In genomic region chr6:148392147-148392546, GRCm38 (mm10) we compare ENCODE assay signal across 11 mouse cellular contexts. TPM values are rescaled to one million over a fixed set of nuclear protein-coding genes. Genes with fewer than 3 reads are reported as not detected.
DNase-seq lines count a peak whose midpoint lies in the region; ATAC-seq and TF ChIP-seq lines count a peak whose summit lies in the region.
"Had no signal": no experiment of that assay in that cellular context is flagged by ENCODE, and none has a peak within 500 bp of the region (broad histone marks: within the 10 kb centered on the region; RNA-seq: fewer than 3 reads in every experiment).

No protein-coding gene starts in this region.

- no peak for DNase-seq in heart, adult 9 months (ENCODE audit: low spot score in 2 of 2)
- DNase-seq in spleen, adult 2 months (ENCODE audit: low read depth in 1 of 2, low spot score in 2 of 2): no peak
- no peak for DNase-seq in spleen, postnatal 14 days (ENCODE audit: low spot score in 2 of 2)
- no peak for DNase-seq in MN1 (ENCODE audit: low spot score)
- DNase-seq in spleen, postnatal 36 days (ENCODE audit: low spot score in 2 of 2): no peak
- no peak for DNase-seq in left cerebral cortex, postnatal 4 days
- DNase-seq: kidney, postnatal 14 days; spleen, adult 18-20 months had no signal

- intact Hi-C loops in left cerebral cortex, postnatal 4 days (cut with DNase I): no loop called here

- no peaks in the 10 kb centered on the region for H3K36me3 ChIP-seq in heart, embryonic 14.5 days (ENCODE audit: control insufficient read depth, insufficient read depth, low read length)
- no peaks in the 10 kb centered on the region for H3K36me3 ChIP-seq in spleen, adult 2 months (ENCODE audit: control insufficient read depth, insufficient read depth, low read length)
- no peaks in the 10 kb centered on the region for H3K36me3 ChIP-seq in midbrain, embryonic 12.5 days

- TF ChIP-seq POLR2A in spleen, adult 2 months (IDR thresholded peaks at IDR 0.05; ENCODE audit: low read depth, low read length): no peak

- no peak overlapping the region for H3K4me3 ChIP-seq in heart, embryonic 14.5 days (ENCODE audit: control insufficient read depth in 1 of 2, insufficient read depth in 1 of 2, low read depth in 1 of 2, low read length in 2 of 2)
- no peak overlapping the region for H3K4me3 ChIP-seq in spleen, adult 2 months (ENCODE audit: extremely low read depth, insufficient read depth, insufficient read length)
- no peak overlapping the region for H3K4me3 ChIP-seq in midbrain, embryonic 12.5 days

- no peak for TF ChIP-seq CTCF in spleen, adult 2 months (IDR thresholded peaks at IDR 0.05; ENCODE audit: extremely low read depth, insufficient read depth, insufficient read length, insufficient replicate concordance)

- H3K27ac ChIP-seq in heart, embryonic 14.5 days (replicated peaks in 1 of 2; ENCODE audit: control insufficient read depth in 1 of 2, insufficient read depth in 1 of 2, low read depth in 2 of 2, low read length in 2 of 2): peak overlapping the region; percentile 84 to 93; a peak in 2 of 4 replicates
- peak overlapping the region; percentile 22; the same call in 1 of the 2 replicates for H3K27ac ChIP-seq in spleen, adult 2 months (ENCODE audit: insufficient read depth, low read length)
- peak overlapping the region; percentile 52; the same call in 1 of the 2 replicates for H3K27ac ChIP-seq in midbrain, embryonic 12.5 days (replicated peaks)

- no peaks in the 10 kb centered on the region for H3K9me3 ChIP-seq in heart, embryonic 14.5 days (ENCODE audit: control insufficient read depth, low read length)
- no peaks in the 10 kb centered on the region for H3K9me3 ChIP-seq in midbrain, embryonic 12.5 days

- no peak overlapping the region for H3K9ac ChIP-seq in heart, embryonic 14.5 days (ENCODE audit: low read length)
- 0 out of 2 replicates have a peak overlapping the region, but pooled peaks have one; percentile 11 for H3K9ac ChIP-seq in midbrain, embryonic 12.5 days (replicated peaks)

- 67% methylated on average over 10 of the region's 10 CpGs for WGBS in heart, embryonic 14.5 days
- 83% methylated on average over 10 of the region's 10 CpGs for WGBS in spleen, adult 2 months
- WGBS in midbrain, embryonic 12.5 days: 22% methylated on average over 10 of the region's 10 CpGs

- no peaks in the 10 kb centered on the region for H3K27me3 ChIP-seq in heart, embryonic 14.5 days (ENCODE audit: control insufficient read depth, insufficient read depth, low read length)
- H3K27me3 ChIP-seq in spleen, adult 2 months (ENCODE audit: control insufficient read depth, insufficient read depth, low read length): no peaks in the 10 kb centered on the region
- H3K27me3 ChIP-seq in midbrain, embryonic 12.5 days: no peaks in the 10 kb centered on the region

- no peak overlapping the region for H3K4me2 ChIP-seq in heart, embryonic 14.5 days (ENCODE audit: low read length)
- H3K4me2 ChIP-seq in midbrain, embryonic 12.5 days (replicated peaks): peak overlapping the region; percentile 11; the same call in 1 of the 2 replicates
- H3K4me2 ChIP-seq: liver, embryonic 11.5 days had no signal

- peaks cover 13 to 26% of the 10 kb centered on the region in 2 experiments for H3K4me1 ChIP-seq in heart, embryonic 14.5 days (ENCODE audit: control insufficient read depth in 2 of 2, insufficient read depth in 2 of 2, low read length in 2 of 2)
- H3K4me1 ChIP-seq in spleen, adult 2 months (ENCODE audit: control insufficient read depth, insufficient read depth, insufficient read length): no peaks in the 10 kb centered on the region
- H3K4me1 ChIP-seq in midbrain, embryonic 12.5 days: peaks cover 19% of the 10 kb centered on the region

- ATAC-seq in heart, embryonic 14.5 days (ENCODE audit: insufficient number of reproducible peaks, insufficient read depth, low FRiP score, low read depth): no peak
- peak; percentile 66 for ATAC-seq in midbrain, embryonic 12.5 days (ENCODE audit: low FRiP score, low read depth)

RNA-seq across cellular contexts. Expression of gene Tmtc1, which starts 52.0 kb away (rescaled TPM):
- polyA plus RNA-seq in heart, embryonic 14.5 days (2014; fragmentation: Nextera tagmentation; extraction: Ambion mirVana): 3.8 and 4.1 TPM in 2 replicates
- polyA plus RNA-seq in spleen, adult 2 months (2012; rRNA removed): 5.2 and 7.1 TPM in 2 replicates
- 2.4 and 3.2 TPM in 2 replicates for polyA plus RNA-seq in midbrain, embryonic 12.5 days (2016; fragmentation: Nextera tagmentation; extraction: Ambion mirVana)
- total RNA-seq in left cerebral cortex, postnatal 4 days (2021): 10 to 100 TPM; 36.7 to 37.5 TPM

Comparison
In these comparisons a context has a peak if more than half of its experiments do, and no peak if none do; other contexts are left out.
1. H3K27ac ChIP-seq: peak in every context shown above with its lines; median percentile 88 in heart, embryonic 14.5 days; 52 in midbrain, embryonic 12.5 days; 22 in spleen, adult 2 months.